Mouse (Mus musculus) kidney, adult 2 months (tissue): ENCODE measurements around the gene Hist1h4i. TPM values are rescaled to one million over a fixed set of nuclear protein-coding genes. Genes with fewer than 3 reads are reported as not detected.

Source experiments
- DNase-seq: peaks from one replicate; pipeline ENCODE4 v3.0.0; 2021
- H3K27ac ChIP-seq: fragments of 200-500 bp; 2 replicates; pipeline ENCODE4 v1.5.1; 2012; ENCODE audit warnings: low read depth, low read length, control low read depth, inconsistent platforms; ENCODE audit not compliant: insufficient read depth
- H3K27me3 ChIP-seq: fragments of 200-500 bp; replicated peaks from 2 replicates; pipeline ENCODE4 v1.6.1; 2012; ENCODE audit warnings: mild to moderate bottlenecking, moderate library complexity, low read length, inconsistent platforms; ENCODE audit not compliant: control insufficient read depth, insufficient read depth
- H3K36me3 ChIP-seq: fragments of 200-500 bp; 2 replicates; pipeline ENCODE4 v1.6.1; 2012; ENCODE audit warnings: mild to moderate bottlenecking, moderate library complexity, low read length, inconsistent platforms; ENCODE audit not compliant: control insufficient read depth, insufficient read depth
- H3K4me1 ChIP-seq: fragments of 200-500 bp; 2 replicates; pipeline ENCODE4 v1.6.1; 2011; ENCODE audit warnings: low read length; ENCODE audit not compliant: control insufficient read depth, insufficient read depth
- H3K4me3 ChIP-seq: fragments of 200-500 bp; 2 replicates; pipeline ENCODE4 v1.5.1; 2011; ENCODE audit warnings: mild to moderate bottlenecking, low read depth, low read length, control low read depth; ENCODE audit not compliant: insufficient read depth
- CTCF ChIP-seq: fragments of 200-500 bp; conservative IDR thresholded peaks from 2 replicates; pipeline ENCODE4 v1.5.1; 2011; ENCODE audit warnings: low read depth, mild to moderate bottlenecking, control low read depth, low read length, moderate library complexity, mixed read lengths; ENCODE audit not compliant: insufficient read depth, insufficient read length
- POLR2A ChIP-seq: fragments of 200-500 bp; IDR thresholded peaks from one replicate; pipeline ENCODE4 v1.6.1; 2011; ENCODE audit warnings: low read depth, low read length, control low read depth
- WGBS: fragments of 180-500 bp; shearing (Covaris S2); methylation state at CpG from one replicate; pipeline ENCODE4 v1.1.7; 2018; 5-methylcytosine and 5-hydroxymethylcytosine counted together
- polyA plus RNA-seq: library from polyadenylated mRNA; depleted of rRNA; stranded (reverse); fragments of >200 nt; gene quantifications from 2 replicates; pipeline ENCODE4 v1.2.3, GENCODE M21; 2012; rRNA removed

The Hist1h4i gene
- polyA plus RNA-seq, 1 experiment, result 10.5 TPM

- no peak for DNase-seq
- Histone ChIP-seq H3K36me3 (no peaks in the 10 kb centered on the region), H3K4me3 (no peak overlapping the region), H3K4me1 (no peaks in the 10 kb centered on the region), H3K27ac (no peak overlapping the region), H3K27me3 (peaks cover 10% of the 10 kb centered on the region)
- TF ChIP-seq CTCF (no peak), POLR2A (no peak)
- WGBS, result 11% methylated on average over 21 of the region's 21 CpGs
These were observed 43.9 kb downstream of the Hist1h4i start for GRCm38 (mm10) chr13:21997201-21997820.

GRCm38 (mm10) chr13:21996840-21997185 is 44.3 kb downstream of the Hist1h4i start:
- H3K4me1 ChIP-seq, result no peaks in the 10 kb centered on the region
- H3K27me3 ChIP-seq, result peaks cover 10% of the 10 kb centered on the region
- DNase-seq, result no peak
- H3K36me3 ChIP-seq, result no peaks in the 10 kb centered on the region
- no peak for TF ChIP-seq POLR2A
- H3K27ac ChIP-seq, result no peak overlapping the region
- 8% methylated on average over 13 of the region's 13 CpGs for WGBS
- H3K4me3 ChIP-seq, result no peak overlapping the region

- no peaks in the 10 kb centered on the region for H3K36me3 ChIP-seq
- 12% methylated on average over 12 of the region's 12 CpGs for WGBS
- peak; percentile 8 for DNase-seq
- TF ChIP-seq POLR2A (no peak), CTCF (no peak)
- H3K27me3 ChIP-seq, result peaks cover 10% of the 10 kb centered on the region
- H3K4me3 ChIP-seq, result no peak overlapping the region
- no peaks in the 10 kb centered on the region for H3K4me1 ChIP-seq
- no peak overlapping the region for H3K27ac ChIP-seq
These were observed 44.9 kb downstream of the Hist1h4i start for GRCm38 (mm10) chr13:21996101-21996839.

GRCm38 (mm10) chr13:21995331-21995914 is 45.7 kb downstream of the Hist1h4i start:
- no peaks in the 10 kb centered on the region for H3K36me3 ChIP-seq
- no peaks in the 10 kb centered on the region for H3K4me1 ChIP-seq
- 6% methylated on average over 21 of the region's 21 CpGs for WGBS
- peak; percentile 19 for DNase-seq
- no peak overlapping the region for H3K27ac ChIP-seq
- H3K27me3 ChIP-seq, result peaks cover 10% of the 10 kb centered on the region
- TF ChIP-seq POLR2A, result no peak
- TF ChIP-seq CTCF, result no peak
- H3K4me3 ChIP-seq, result no peak overlapping the region

GRCm38 (mm10) chr13:21994896-21995295 is 46.3 kb downstream of the Hist1h4i start:
- Histone ChIP-seq H3K4me1 (no peaks in the 10 kb centered on the region), H3K27me3 (peaks cover 10% of the 10 kb centered on the region), H3K36me3 (no peaks in the 10 kb centered on the region), H3K27ac (no peak overlapping the region), H3K4me3 (no peak overlapping the region)
- WGBS, result 16% methylated on average over 8 of the region's 8 CpGs
- no peak for DNase-seq
- TF ChIP-seq POLR2A (no peak), CTCF (no peak)

- no peak overlapping the region for H3K27ac ChIP-seq
- no peak for TF ChIP-seq POLR2A
- no peak for TF ChIP-seq CTCF
- peaks cover 10% of the 10 kb centered on the region for H3K27me3 ChIP-seq
- no peak overlapping the region for H3K4me3 ChIP-seq
- peak; percentile 25 for DNase-seq
- H3K4me1 ChIP-seq, result no peaks in the 10 kb centered on the region
- 13% methylated on average over 22 of the region's 22 CpGs for WGBS
- H3K36me3 ChIP-seq, result no peaks in the 10 kb centered on the region
These were observed 47.0 kb downstream of the Hist1h4i start for GRCm38 (mm10) chr13:21993957-21994738.

- Histone ChIP-seq H3K4me3 (no peak overlapping the region), H3K36me3 (no peaks in the 10 kb centered on the region), H3K27me3 (peaks cover 7% of the 10 kb centered on the region), H3K27ac (no peak overlapping the region), H3K4me1 (no peaks in the 10 kb centered on the region)
- DNase-seq, result no peak
- TF ChIP-seq POLR2A (no peak), CTCF (no peak)
- WGBS, result 89% methylated on average over 5 of the region's 5 CpGs
These were observed 48.6 kb downstream of the Hist1h4i start for GRCm38 (mm10) chr13:21992550-21992949.

Other genes with a start within 250 kb of the Hist1h4i start
- 1.4 and 2.7 TPM in 2 replicates for gene Hist1h2bq, start 231.2 kb downstream of the Hist1h4i start, polyA plus RNA-seq
- gene Hist1h2ao, start 230.9 kb downstream of the Hist1h4i start, polyA plus RNA-seq, result not detected in 2 replicates
- gene Hist1h4m, start 229.6 kb downstream of the Hist1h4i start, polyA plus RNA-seq, result not detected in 2 replicates
- gene Hist1h4n, start 209.2 kb downstream of the Hist1h4i start, polyA plus RNA-seq, result 3.6 and 5.2 TPM in 2 replicates
- gene Hist1h2ap, start 207.9 kb downstream of the Hist1h4i start, polyA plus RNA-seq, result 7.6 and 8.6 TPM in 2 replicates
- gene Hist1h2br, start 207.6 kb downstream of the Hist1h4i start, polyA plus RNA-seq, result 1.3 and 2.1 TPM in 2 replicates
- 0.39 and 0.44 TPM in 2 replicates for gene Zfp184, start 96.3 kb downstream of the Hist1h4i start, polyA plus RNA-seq
- 0.04 and 0.06 TPM in 2 replicates for gene Pom121l2, start 60.2 kb downstream of the Hist1h4i start, polyA plus RNA-seq
- 0.22 TPM in 1 of 2 replicates, not detected in the other for gene Prss16, start 31.6 kb downstream of the Hist1h4i start, polyA plus RNA-seq
- gene Hist1h2ah, start 5.8 kb downstream of the Hist1h4i start, polyA plus RNA-seq, result 0.95 and 3.4 TPM in 2 replicates
- 4.2 and 6.0 TPM in 2 replicates for gene Hist1h2bk, start 5.5 kb downstream of the Hist1h4i start, polyA plus RNA-seq
- 0.76 TPM in 1 of 2 replicates, not detected in the other for gene Hist1h2ag, start 1.6 kb upstream of the Hist1h4i start, polyA plus RNA-seq
- 0.92 and 1.0 TPM in 2 replicates for gene Hist1h2bj, start 1.9 kb upstream of the Hist1h4i start, polyA plus RNA-seq
- not detected in 2 replicates for gene Vmn1r188, start 43.1 kb upstream of the Hist1h4i start, polyA plus RNA-seq
- gene Vmn1r189, start 64.5 kb upstream of the Hist1h4i start, polyA plus RNA-seq, result not detected in 2 replicates
- gene Vmn1r191, start 142.6 kb upstream of the Hist1h4i start, polyA plus RNA-seq, result not detected in 2 replicates
- not detected in 2 replicates for gene Vmn1r192, start 149.8 kb upstream of the Hist1h4i start, polyA plus RNA-seq
- not detected in 2 replicates for gene Vmn1r193, start 181.8 kb upstream of the Hist1h4i start, polyA plus RNA-seq
- gene Vmn1r194, start 202.9 kb upstream of the Hist1h4i start, polyA plus RNA-seq, result not detected in 2 replicates
- gene Vmn1r195, start 229.2 kb upstream of the Hist1h4i start, polyA plus RNA-seq, result not detected in 2 replicates
- gene Vmn1r196, start 248.6 kb upstream of the Hist1h4i start, polyA plus RNA-seq, result not detected in 2 replicates